Mouse (Mus musculus): ENCODE results near the gene Chst1.

- TF ChIP-seq CTCF (IDR thresholded peaks at IDR 0.05; ENCODE audit: low read depth) (no peak), EP300 (IDR thresholded peaks at IDR 0.05; ENCODE audit: low read depth) (no peak)
Observed at GRCm38 (mm10) chr2:92601246-92601645, 1.7 kb downstream of the Chst1 start.

Measured in liver, embryonic 14.5 days (tissue).